Mouse (Mus musculus) olfactory bulb, adult 2 months (tissue): Measurements from ENCODE around the gene Sgce. TPM values are rescaled to one million over a fixed set of nuclear protein-coding genes. Genes with fewer than 3 reads are reported as not detected.
"Not testable (repeated sequence)": the region's sequence is repeated elsewhere in the genome, so short reads cannot be mapped to it uniquely, and the experiment has no call there.

Experiments used
- H3K27ac ChIP-seq: fragments of 200-500 bp; 2 replicates; pipeline ENCODE4 v1.5.1; 2012; ENCODE audit warnings: low read depth, low read length; ENCODE audit not compliant: insufficient read depth
- H3K4me1 ChIP-seq: fragments of 200-500 bp; 2 replicates; pipeline ENCODE4 v1.6.1; 2012; ENCODE audit warnings: low read length; ENCODE audit not compliant: control insufficient read depth, insufficient read depth
- H3K4me3 ChIP-seq: fragments of 200-500 bp; 2 replicates; pipeline ENCODE4 v1.5.1; 2012; ENCODE audit warnings: mild to moderate bottlenecking, low read depth, low read length, moderate library complexity; ENCODE audit not compliant: insufficient read depth
- CTCF ChIP-seq: fragments of 200-500 bp; IDR thresholded peaks from 2 replicates; pipeline ENCODE4 v1.5.1; 2012; ENCODE audit warnings: low read depth, mild to moderate bottlenecking, low read length, moderate library complexity; ENCODE audit not compliant: insufficient read depth
- POLR2A ChIP-seq: fragments of 200-500 bp; IDR thresholded peaks from 2 replicates; pipeline ENCODE4 v1.6.1; 2012; ENCODE audit warnings: mild to moderate bottlenecking, low read depth, low read length, moderate library complexity; ENCODE audit not compliant: insufficient read depth
- WGBS: fragments of 180-500 bp; shearing (Covaris S2); methylation state at CpG from one replicate; pipeline ENCODE4 v1.1.7; 2018; 5-methylcytosine and 5-hydroxymethylcytosine counted together
- polyA plus RNA-seq: library from polyadenylated mRNA; stranded (reverse); fragments of >200 nt; gene quantifications from 2 replicates; pipeline ENCODE4 v1.2.4, GENCODE M21; 2012; ENCODE audit warnings: low replicate concordance; ENCODE audit not compliant: missing spikeins, insufficient read depth, insufficient read length

The Sgce gene
- polyA plus RNA-seq, 1 experiment, result not detected

- Histone ChIP-seq H3K4me1 (no peaks in the 10 kb centered on the region), H3K27ac (no peak overlapping the region), H3K4me3 (no peak overlapping the region)
- TF ChIP-seq CTCF, result no peak
- TF ChIP-seq POLR2A, result no peak
- WGBS, result 83% methylated on average over 2 of the region's 2 CpGs
Measured at GRCm38 (mm10) chr6:4664313-4664712, 82.7 kb downstream of the Sgce start.

GRCm38 (mm10) chr6:4663516-4663915 is 83.5 kb downstream of the Sgce start:
- WGBS, result 59% methylated on average over 2 of the region's 2 CpGs
- H3K4me1 ChIP-seq, result no peaks in the 10 kb centered on the region
- no peak for TF ChIP-seq POLR2A
- TF ChIP-seq CTCF, result no peak
- no peak overlapping the region for H3K27ac ChIP-seq
- H3K4me3 ChIP-seq, result no peak overlapping the region

- TF ChIP-seq CTCF (no peak), POLR2A (no peak)
- WGBS, result 83% methylated on average over 13 of the region's 13 CpGs
- Histone ChIP-seq H3K27ac (no peak overlapping the region), H3K4me3 (no peak overlapping the region), H3K4me1 (no peaks in the 10 kb centered on the region)
Measured at GRCm38 (mm10) chr6:4658861-4659260, 88.1 kb downstream of the Sgce start.

- TF ChIP-seq POLR2A (no peak), CTCF (no peak)
- WGBS, result 93% methylated on average over 4 of the region's 4 CpGs
- Histone ChIP-seq H3K4me3 (no peak overlapping the region), H3K4me1 (no peaks in the 10 kb centered on the region), H3K27ac (no peak overlapping the region)
Measured at GRCm38 (mm10) chr6:4655924-4656323, 91.1 kb downstream of the Sgce start.

GRCm38 (mm10) chr6:4655466-4655865 is 91.5 kb downstream of the Sgce start:
- no peaks in the 10 kb centered on the region for H3K4me1 ChIP-seq
- 86% methylated on average over 5 of the region's 5 CpGs for WGBS
- H3K27ac ChIP-seq, result no peak overlapping the region
- no peak overlapping the region for H3K4me3 ChIP-seq
- TF ChIP-seq POLR2A (no peak), CTCF (no peak)

GRCm38 (mm10) chr6:4653741-4654140 is 93.3 kb downstream of the Sgce start:
- WGBS, result 96% methylated on average over 12 of the region's 12 CpGs
- H3K4me3 ChIP-seq, H3K27ac ChIP-seq, H3K4me1 ChIP-seq: not testable (repeated sequence)

- H3K4me1 ChIP-seq, result no peaks in the 10 kb centered on the region
- H3K27ac ChIP-seq, result no peak overlapping the region
- no peak overlapping the region for H3K4me3 ChIP-seq
- TF ChIP-seq POLR2A (no peak), CTCF (no peak)
- WGBS, result 95% methylated on average over 8 of the region's 8 CpGs
Measured at GRCm38 (mm10) chr6:4652596-4653134, 94.3 kb downstream of the Sgce start.

- H3K4me3 ChIP-seq, result no peak overlapping the region
- TF ChIP-seq CTCF, result no peak
- no peak for TF ChIP-seq POLR2A
- H3K4me1 ChIP-seq, result no peaks in the 10 kb centered on the region
- H3K27ac ChIP-seq, result no peak overlapping the region
- 82% methylated on average over 3 of the region's 3 CpGs for WGBS
Measured at GRCm38 (mm10) chr6:4647351-4647750, 99.7 kb downstream of the Sgce start.

- no peak overlapping the region for H3K27ac ChIP-seq
- no peak for TF ChIP-seq POLR2A
- TF ChIP-seq CTCF, result no peak
- no peaks in the 10 kb centered on the region for H3K4me1 ChIP-seq
- WGBS, result 86% methylated on average over 7 of the region's 7 CpGs
- H3K4me3 ChIP-seq, result no peak overlapping the region
Measured at GRCm38 (mm10) chr6:4642068-4642467, 104.9 kb downstream of the Sgce start.

GRCm38 (mm10) chr6:4634804-4635203 is 112.2 kb downstream of the Sgce start:
- no peaks in the 10 kb centered on the region for H3K4me1 ChIP-seq
- no peak overlapping the region for H3K27ac ChIP-seq
- TF ChIP-seq CTCF (no peak), POLR2A (no peak)
- H3K4me3 ChIP-seq, result no peak overlapping the region
- WGBS, result 89% methylated on average over 1 of the region's 1 CpGs
